Mouse (Mus musculus): ENCODE measurements around the gene Wbp1l.
A peak's percentile ranks its signal among the peaks of the same experiment; 100 is the strongest.

Wbp1l gene

DNA sequence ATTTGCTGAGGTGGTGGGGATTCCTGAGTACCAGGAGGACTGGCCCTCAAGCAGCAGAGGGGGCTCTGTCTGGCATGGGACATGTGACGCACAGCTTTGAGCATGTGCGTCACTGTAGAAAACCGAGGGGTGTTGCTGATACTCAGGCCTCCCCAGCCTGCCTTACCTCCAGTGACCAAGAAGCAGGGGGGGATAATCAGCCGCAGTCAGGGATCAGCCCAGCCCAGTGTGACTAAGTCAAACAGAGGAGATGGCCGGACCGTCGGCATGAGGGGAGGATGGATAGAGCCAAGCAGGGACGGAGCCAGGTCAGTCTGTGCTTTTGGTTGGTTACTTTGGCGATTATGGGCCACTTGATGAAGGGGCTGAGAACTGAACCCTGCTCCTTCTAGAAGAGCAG lies 32.8 kb downstream of the Wbp1l start:
- DNase-seq: no peak

DNA sequence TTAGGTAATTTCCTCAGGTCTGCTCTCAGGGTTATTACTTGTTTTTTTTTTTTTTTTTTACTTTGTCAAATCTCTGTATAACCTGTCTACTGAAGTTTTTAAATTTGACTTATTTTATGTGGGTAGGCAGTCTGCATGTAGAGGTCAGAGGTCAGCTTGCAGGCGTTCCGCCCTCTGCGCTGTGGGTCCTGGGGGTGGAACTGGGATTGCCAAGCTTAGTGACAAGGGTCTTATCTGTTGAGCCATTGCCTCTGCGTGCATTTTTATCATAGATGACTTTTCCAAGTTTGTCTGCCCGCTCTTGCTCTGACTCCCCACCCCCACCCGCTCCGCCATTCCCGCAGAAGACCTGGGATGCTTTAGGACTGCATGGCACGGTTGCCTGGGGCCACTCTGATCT lies 36.9 kb downstream of the Wbp1l start:
- DNase-seq: no peak

DNA sequence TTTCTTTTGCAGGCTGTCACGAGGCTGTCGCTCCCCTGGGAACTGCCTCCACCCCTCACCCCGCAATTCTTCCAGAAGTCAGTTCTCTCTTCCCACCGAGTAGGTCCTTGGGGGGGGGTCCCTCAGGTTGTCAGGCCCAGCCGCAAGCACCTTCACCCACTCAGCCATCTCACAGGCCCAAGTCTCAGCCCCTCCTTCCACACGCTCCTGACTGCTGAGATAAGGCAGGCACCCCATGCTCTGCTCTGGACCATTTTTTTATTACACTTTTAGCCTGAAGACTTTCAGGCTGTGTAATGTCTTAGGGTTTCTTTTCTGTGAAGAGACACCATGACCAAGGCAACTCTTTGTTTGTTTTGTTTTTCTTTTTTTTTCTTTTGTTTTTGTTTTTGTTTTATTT lies 38.7 kb downstream of the Wbp1l start:
- DNase-seq: no peak

DNA sequence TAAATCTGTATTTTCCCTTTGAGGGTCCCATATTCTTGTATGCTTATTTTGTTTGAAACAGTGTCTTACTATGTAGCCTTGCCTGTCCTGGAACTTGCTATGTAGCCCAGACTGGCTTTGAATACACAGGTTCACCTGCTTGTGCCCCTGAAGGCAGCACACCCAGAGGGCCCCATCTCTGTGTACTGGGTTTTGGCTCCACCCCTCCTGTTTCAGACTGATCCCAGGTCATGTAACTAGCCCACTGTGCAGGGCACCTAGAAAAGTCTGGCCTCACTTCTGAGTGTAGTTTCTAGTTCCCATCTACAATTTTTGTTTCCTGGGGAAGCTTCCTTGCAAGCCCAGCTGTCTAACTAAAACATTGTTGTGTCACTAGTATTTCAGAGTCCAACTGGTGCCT lies 40.2 kb downstream of the Wbp1l start:
- DNase-seq: no peak

DNA sequence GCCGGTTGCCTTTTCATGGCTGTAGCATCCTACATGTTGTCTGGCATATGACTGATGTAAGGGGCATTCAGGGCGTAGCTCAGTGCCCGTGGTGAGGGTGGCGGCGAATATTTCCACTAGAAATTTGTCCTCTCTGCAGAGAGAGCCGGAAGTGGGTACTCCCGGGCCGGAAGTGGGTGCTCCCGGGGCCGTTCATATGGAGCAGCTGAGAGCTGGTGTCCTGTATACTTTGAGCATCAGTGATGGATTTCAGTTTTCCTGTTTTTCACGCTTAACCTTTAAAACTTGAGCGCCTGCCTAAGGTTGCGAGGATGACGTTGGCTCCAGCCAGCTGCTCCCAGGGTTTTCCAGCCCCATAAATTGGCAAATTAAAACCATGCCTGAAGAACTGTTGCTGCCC lies 40.6 kb downstream of the Wbp1l start:
- no peak for DNase-seq

DNA sequence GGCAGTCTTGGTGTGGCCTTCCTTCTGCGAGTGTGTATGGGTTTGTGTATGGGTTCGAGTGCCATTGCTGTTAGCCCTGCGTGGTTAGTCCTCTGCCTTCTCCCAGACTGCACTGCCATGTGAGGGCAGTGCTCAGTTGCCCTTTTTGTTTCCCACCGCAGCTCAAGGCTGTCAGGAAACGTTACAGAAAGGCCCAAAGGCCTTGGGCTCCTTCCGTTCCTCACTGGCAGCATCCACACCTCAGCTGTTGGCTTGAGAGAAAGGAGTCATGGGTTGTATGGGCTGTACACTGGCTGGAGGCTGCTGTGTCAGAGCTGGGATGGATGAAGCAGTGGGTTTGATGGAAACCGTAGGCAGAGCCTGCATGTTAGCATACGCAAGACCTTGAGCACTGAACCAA lies 41.9 kb downstream of the Wbp1l start:
- DNase-seq: no peak

DNA sequence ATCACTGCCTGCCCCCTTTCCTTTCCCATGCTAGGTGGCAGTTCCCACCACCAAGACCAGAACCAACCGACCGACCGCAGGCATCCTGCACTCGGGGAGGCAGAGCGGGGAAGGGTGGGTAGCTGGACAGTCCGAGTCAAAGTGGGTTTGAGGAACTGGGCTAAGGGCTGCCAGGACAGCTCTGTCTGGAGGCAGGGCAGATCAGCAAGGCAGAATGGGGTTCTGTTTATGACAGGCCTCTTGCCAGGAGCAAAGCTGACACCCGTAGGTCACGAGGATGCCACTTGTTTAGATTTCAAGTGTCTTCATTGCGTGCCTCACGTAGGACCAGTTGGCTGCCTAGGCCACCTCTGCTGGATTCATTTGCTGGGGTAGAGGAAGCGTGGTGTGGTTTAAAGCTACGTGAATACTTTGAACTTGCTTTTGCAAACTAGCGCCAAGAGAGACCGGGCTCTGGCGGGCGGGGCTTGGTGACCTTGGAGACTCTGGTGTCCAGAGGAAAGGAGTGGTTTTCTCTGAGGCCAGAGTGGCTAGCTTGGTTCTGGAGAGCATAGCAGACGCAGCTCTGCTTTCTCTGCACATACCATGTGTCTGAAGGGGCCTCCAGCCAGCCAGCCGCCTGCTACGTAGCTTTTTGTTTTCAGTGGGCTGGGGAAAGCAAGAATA lies 42.7 kb downstream of the Wbp1l start:
- DNase-seq: no peak

DNA sequence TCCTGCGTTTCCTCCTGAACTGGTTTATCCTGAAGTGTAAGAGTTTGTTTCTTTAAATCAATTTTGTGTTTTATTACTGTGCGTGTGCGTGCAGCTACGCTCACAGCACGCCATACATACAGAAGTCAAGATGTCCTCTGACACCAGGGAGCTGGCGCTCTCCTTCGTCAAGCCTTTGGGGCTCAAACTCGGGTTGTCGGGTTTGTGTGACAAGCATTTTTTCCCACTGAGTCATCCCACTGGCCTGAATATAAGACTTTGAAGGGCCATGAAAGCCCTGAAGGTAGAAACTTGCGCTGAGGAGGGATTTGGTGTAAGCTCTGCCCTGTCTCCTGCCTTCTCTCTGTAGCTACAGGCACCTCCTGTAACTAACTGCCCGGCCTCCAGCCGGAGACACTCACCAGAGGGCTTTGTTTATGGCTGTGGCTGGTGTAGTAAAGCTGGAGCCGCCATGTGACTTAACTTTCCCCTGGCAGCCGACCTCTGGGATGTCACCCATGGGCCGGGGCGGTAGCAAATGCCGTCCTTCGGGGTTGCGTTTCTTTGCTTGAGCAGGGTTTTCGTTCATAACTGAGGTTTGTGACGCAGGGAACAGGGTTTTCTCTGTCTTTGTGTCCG lies 43.4 kb downstream of the Wbp1l start:
- no peak for DNase-seq

DNA sequence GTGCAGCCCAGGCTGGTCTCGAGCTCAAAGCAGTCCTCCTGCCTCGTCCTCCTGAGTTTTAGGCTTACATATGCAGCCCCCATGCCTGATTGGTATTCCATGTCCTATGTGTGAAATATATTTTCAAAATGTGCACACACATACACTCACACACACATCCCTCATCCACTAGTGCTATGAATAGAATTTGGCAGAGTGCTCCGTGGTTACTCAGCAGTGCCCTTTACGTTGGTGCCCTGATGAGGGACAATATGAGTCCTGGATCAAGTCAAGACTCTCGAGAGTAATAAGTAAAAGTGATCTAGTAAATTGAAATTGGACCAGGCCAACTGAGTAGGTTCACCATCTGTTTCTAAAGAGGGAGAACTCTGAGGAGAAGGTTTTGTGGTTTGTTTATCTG lies 44.4 kb downstream of the Wbp1l start:
- no peak for DNase-seq

DNA sequence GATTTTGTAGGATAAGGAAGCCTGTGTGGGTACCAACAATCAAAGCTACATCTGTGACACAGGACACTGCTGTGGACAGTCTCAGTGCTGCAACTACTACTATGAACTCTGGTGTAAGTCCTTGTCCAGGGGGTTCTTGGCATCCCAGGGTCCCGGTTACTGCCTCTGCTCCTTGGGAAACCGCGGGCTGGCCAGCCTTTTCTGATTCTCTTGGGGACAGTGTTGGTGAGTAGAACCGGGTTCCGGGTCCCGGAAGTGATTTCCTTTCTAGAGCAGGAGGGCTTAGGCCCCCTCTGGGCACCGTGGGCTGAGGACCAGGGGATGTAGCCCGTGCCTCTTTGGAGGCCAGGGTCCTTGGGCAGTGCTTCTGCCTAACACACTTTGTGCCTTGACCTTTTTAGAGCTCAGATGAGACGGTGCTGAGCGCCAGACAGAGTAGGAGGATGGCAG lies 45.5 kb downstream of the Wbp1l start:
- DNase-seq: no peak

DNA sequence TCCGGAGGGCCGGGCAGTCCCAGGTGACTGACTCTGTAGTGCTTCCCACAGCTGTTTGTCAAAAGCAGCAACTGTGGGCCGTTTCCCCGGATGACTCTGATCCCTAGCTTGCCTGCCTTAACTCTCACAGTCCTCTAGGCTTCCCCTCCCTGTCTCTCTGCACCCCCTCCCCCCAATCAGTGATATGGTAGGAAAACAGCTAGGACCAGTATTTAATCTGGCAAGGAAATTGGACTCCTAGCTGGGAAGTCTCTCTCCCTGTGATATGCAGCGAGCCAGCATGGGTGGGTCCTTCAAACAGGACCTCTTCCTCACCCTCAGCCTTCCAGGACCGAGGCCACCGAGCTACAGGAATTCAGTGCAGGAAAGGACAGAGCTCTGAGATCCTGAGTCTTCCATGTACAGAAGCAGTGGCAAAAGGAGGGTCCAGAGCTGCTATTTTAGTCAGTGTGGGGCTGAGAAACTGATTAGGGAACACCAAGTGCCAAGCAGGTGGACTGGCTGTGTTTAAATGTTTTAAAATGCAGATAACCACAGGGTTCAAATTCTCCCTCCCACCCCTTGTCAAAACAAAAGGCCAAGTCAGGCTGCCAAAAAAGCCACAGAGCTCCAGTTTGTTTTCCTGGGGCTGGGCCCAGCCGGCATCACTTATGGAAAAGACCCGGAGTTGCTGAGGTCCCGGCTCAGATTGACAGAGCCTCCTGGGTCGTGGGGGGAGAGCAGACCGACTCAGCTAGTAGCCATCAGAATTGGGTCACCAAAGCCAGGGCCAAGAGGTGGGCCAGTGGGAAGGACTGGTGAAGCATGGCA lies 46.1 kb downstream of the Wbp1l start:
- peak; percentile 43 for DNase-seq

DNA sequence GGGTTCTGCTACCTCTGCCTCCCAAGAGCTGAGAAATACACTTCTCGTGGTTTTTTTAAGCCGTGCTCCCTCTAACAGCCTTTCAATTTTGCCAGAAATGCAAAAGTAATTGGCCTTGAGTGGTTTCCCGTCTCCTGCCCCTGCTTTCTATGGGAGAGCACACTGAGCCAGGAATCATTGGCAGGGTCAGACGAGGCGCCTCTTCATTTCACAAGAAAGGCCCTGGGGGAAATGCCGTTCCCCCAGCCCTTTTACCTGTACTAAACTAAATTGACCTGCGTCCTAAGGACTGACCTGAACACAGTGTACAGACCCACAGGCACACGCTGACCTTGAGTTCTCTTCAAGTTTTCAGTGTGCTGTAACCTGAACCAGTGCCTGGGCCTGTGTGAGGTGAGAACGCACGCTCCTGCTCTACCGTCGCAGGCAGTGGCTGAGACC lies 47.2 kb downstream of the Wbp1l start:
- DNase-seq: no peak

DNA sequence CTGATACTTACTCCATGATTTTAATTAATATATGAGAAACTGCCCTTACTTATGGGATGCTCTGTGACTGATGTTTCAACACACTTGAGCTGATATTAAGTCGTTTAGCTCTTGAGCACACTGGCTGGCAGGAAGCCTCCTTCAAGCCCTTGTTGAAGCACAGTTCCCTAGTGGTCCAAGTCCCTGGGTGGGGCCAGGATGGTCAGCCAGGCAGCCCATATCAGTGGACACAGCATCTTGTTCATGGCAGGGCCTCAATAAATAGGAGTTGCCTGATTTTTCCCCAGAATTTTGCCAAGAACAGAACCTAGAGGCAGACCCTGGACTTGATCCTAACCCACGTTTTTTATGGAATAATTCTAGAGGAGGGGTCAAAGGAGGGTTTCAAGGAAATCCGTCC lies 48.4 kb downstream of the Wbp1l start:
- DNase-seq: no peak

DNA sequence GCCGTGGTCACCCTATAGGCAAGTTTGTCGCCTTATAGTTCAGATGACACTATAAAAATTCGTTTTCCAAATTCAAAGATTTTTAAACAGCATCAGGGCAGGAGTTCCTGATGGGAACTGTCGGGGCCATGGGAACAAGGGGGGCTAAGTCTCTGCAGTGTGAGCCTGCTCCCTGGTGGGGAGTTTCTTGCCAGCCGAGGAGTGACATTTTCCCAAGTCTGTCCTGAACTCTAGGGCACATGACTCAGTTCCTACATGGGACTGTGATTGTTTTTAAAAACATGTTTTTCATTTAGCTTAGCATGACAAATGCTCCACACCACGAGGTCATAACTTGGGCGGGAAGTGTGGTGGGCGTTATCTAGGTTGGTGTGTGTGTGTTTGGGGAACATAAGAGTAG lies 49.0 kb downstream of the Wbp1l start:
- no peak for DNase-seq

DNA sequence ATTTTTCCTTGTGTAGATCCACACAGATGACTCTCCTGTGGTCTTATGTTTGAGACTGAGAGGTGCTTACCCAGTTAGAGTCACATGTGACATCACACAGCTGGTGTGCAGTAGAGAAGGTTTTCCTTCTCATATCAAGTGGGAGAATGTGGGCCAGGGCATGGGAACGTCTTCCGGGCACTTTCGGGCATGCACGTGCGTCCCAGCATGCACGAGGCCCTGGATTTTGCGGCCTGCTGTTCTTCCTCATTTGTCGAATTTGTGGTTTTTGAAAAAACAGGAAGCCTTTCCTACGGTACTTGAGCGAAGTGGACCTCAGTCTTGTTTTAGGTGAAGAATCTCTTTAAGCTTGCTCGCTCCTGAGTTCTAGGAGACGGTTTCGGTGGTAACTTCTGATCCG lies 49.7 kb downstream of the Wbp1l start:
- DNase-seq: no peak

DNA sequence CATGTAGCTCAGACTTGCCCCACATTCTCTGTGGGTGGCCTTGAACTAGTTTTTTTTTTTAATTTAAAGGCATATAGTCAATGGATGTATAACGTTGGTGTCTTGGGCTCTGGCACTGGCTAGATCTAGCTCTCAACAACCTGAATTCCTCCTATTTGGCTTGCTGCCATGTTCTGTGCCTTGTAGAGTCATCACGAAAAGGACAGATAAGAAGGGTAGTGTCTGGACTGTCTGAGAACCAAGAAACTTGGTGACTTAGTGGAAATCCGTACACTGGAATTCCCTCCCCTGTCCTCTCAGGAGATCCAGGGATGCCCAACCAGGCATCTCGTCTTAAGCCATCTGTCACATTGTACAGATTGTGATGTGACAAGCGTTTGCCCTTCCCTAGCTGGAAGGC lies 54.3 kb downstream of the Wbp1l start:
- no peak for DNase-seq

DNA sequence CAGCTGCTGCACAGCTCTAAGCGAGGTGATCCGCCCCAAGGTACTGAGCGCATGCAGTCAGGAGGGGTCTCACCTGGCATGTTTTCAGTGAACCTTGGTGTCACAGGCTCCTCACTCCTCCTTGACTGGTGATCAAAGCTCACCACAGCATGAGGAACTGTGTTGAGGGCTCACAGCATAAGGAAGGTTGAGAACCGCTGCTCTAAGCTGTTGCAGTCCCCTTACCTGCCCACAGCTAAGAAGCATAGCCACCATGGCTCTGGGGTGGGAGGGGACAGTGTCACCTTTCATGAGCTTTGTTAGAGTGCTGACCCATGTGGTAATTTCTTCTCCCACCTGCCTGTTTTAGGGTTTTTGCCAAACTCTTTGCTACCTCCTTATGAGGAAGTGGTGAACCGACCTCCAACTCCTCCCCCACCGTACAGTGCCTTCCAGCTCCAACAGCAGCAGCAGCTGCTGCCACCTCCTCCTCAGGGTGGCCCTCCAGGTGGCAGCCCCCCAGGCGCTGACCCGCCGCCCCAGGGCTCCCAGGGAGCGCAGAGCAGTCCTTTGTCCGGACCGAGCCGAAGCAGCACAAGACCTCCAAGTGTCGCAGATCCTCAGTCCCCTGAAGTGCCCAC lies 54.8 kb downstream of the Wbp1l start:
- DNase-seq: no peak

DNA sequence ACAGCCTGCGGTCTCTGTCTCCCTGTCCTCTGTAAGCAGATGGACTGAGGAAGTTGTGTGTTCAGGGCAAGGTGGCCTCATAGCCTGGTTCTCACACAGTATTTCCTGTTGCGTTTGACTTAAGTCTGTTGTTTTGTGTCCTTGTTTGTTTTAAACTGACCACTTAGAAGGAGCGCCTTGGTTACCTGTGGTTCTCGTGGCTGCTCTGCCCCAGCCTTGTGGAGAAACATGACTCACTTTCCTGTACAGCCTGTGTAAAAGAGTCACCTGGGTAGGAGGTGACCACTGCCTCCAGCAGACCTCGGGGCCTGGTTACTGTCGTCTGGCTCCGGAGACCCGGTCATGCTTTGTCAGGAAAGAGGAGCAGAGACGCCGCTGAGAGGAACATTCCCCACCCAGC lies 56.7 kb downstream of the Wbp1l start:
- DNase-seq: no peak

DNA sequence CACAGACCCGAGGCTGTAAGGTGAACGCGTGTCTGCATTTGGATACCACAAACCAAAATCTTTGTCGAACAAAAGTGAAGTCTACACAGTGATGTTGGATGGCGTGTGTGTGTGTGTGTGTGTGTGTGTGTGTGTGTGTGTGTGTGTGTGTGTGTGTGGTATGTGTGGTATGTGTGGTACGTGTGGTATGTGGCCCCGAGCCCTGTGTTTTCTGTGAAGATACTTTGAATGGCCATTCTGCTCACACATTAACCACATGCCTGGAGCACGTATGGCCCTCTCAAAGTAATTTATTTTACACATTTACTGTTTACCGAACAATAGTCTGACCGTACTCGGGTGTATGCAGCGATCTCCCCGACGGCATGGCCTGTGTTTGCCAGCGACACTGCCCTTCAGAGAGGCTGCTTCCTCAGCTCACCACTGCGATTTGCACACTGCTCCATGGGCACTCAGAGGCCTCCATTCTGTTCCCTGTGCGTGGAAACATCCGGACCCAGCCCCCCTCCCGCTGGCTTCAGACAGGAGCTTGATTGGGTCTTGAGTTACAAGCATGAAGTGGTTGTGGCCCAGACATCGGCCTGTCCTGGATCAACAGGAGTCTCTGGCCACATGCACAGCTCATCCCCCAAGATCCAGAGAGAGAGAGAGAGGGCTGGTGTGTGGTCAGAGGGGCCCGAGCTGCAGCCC lies 57.4 kb downstream of the Wbp1l start:
- DNase-seq: no peak

DNA sequence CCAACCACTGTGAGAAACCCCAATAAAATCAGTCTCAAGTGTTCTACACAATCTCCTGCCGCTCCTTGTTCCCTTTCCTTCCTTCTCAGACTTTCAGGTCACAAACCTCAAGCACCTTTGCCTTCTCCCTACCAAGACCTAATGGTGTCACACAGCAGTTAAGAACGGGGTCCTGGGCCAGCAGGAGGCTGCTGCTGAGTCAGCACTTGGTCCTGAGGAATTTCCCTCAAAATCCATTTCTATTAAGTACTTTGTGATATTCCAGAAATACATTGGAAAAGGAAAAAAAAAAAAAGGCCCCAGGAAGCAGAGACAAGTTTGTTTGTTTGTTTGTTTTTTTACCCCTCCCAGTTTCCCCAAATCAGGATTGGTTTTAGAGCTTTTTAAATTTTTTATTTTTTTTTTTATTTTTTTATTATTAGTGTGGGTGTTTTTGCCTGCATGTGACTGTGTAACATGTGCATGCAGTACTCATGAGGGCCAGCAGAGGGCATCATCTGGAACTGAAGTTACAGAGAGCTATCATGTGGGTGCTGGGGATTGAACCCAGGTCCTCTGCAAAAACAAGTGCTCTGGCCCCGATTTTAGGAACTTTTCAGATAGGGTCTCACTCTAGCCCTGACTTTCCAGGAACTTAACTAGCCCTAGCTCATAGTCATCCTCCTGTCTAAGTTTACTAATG lies 58.6 kb downstream of the Wbp1l start:
- DNase-seq: peak; percentile 24

DNA sequence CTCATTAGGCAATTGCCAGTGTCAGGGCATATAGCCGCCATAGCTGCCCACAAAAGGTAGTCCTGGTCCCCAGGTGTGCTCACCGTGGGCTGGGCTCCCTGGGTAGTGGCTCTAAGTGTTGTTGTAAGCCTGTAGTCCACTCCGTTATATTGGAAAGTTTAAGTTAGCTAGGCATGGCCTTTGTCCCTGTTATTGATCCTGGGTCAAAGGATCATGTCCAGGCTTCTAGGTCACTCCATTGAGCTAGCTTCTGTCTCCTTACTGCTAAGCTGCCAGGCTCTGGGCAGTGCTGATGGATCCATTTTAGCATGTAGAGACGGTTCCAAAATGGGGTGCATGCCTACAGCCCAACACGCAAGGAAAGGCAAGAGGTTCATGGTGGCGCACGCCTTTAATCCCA lies 59.5 kb downstream of the Wbp1l start:
- DNase-seq: no peak

DNA sequence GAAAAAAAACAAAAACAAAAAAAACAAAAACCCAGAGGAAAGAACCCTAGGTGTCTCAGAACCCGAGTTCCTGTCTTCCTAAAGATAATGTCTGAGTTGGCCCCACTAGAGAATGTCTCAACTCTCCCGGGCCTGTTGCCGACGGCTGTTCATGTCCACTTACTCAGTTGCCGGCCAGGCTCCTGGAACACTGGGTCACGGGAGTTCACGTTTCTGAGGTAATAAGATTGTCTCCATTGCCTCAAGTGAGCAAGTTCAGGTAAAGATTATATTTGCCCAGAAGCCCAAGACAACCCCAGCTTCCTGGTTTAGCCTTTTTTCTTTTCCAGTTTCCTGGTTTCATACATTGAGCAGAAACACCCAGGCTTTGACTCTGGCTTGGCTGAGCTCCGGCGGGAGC lies 60.0 kb downstream of the Wbp1l start:
- no peak for DNase-seq

DNA sequence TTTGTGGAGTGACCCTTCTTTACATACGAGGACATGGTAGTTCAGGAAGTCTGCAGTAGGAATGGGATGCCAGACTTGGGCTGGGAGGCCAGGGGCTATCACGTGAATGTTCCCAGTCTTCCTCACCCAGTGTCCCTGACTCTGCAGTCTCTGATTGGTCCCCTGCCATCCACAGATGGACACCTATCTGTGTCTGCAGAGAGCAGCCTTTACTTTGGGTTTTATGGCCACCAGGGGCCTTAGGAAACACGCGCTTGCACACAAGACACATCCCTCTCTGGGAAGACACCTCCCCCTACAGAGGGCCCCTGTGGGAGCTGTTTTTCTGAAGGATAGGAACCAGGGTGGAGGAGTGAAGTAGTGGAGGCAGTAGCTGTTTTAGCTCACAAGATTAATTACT lies 62.6 kb downstream of the Wbp1l start:
- no peak for DNase-seq
